Mouse (Mus musculus): ENCODE data around the gene Ulk3. TPM values are rescaled to one million over a fixed set of nuclear protein-coding genes. Genes with fewer than 3 reads are reported as not detected.

The Ulk3 gene
- total RNA-seq, 2 experiments from 2014 or later: 4.4 to 6.6 TPM

- TF ChIP-seq CTCF (IDR thresholded peaks at IDR 0.05): no peak
- no peak overlapping the region for H3K27ac ChIP-seq
- H3K4me3 ChIP-seq: no peak overlapping the region
- no peak for DNase-seq
- intact Hi-C loops (cut with DNase I): no loop called here
These were observed 32.0 kb upstream of the Ulk3 start for GRCm38 (mm10) chr9:57557215-57557614.

GRCm38 (mm10) chr9:57558625-57559024, 30.6 kb upstream of the Ulk3 start:
- intact Hi-C loops (cut with DNase I): no loop called here
- Histone ChIP-seq H3K27ac (no peak overlapping the region), H3K4me3 (no peak overlapping the region)
- TF ChIP-seq CTCF (IDR thresholded peaks at IDR 0.05): no peak
- no peak for DNase-seq

- Histone ChIP-seq H3K27ac (no peak overlapping the region), H3K4me3 (no peak overlapping the region)
- intact Hi-C loops (cut with DNase I): no loop called here
- no peak for DNase-seq
- TF ChIP-seq CTCF (IDR thresholded peaks at IDR 0.05): no peak
These were observed 29.7 kb upstream of the Ulk3 start for GRCm38 (mm10) chr9:57559568-57559967.

DNA sequence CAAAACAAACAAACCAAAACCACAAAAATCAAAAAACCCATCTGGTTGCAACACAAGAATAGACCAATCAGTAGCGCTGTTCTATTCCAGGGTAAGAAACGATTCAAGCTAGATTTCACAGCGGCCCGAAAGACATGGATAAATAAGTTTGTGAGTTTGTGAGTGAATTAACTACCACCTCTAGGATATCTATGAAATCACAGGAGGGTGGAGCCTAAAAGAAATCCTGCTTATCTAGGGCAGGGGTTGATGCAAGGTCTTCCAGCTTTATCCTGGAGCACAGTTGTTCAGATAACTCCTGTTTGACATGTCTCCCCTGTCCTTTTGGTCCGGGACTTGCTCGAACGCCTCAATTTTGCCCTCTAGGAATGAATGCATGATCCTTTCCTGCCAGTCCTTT, 29.0 kb upstream of the Ulk3 start:
- intact Hi-C loops (cut with DNase I): no loop called here
- no peak for TF ChIP-seq CTCF (IDR thresholded peaks at IDR 0.05)
- peak overlapping the region; percentile 85 for H3K4me3 ChIP-seq
- DNase-seq: no peak
- peak overlapping the region; percentile 97 for H3K27ac ChIP-seq

DNA sequence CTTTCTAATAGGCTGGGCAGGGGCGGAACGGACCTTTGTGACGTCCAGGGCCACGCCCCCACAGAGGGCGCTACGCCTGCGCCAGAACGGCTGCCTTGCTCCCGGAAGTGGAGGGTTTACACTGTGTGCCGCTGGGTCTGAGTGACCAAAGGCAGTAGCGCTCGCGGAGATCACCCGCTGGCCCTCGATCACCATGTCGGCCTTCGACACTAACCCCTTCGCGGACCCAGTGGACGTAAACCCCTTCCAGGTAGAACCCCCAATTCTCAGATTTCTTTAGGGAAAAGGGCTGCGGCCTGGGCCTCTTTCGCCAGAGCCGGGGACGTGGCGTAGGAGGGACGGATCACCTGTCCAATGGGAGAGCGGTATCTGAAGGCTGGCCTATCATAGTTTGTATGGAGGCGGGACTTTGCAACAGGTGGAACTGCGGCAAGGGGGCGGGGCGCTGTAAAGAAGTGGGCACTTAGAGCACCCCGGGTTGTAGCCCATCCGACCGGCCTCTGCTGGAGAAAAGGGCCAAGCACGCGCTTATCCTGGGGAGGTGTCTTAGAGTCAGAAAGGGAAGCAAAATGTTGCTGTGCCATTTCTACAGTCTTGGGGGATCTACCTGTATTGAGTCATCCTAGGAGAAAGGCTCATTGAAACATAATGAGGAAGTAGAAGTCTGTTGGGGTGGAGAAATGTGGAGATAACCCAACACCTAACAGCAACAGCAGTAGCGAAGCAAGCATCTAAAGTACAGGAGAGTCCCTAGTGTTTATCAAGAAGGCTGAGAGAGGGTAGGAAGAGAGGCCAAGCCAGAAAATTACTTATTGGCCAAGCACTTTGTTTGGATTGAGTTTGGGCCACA, 28.2 kb upstream of the Ulk3 start, which contains the start of gene Scamp2:
TSS of gene Scamp2 (plus strand) at position 83 of the 850 bp plus-strand sequence.
- Histone ChIP-seq H3K27ac (peak within 1 kb of the TSS; percentile 97), H3K4me3 (peak within 1 kb of the TSS; percentile 85)
- peak; percentile 29 for TF ChIP-seq CTCF (IDR thresholded peaks at IDR 0.05)
- DNase-seq: peak; percentile 96
- intact Hi-C loops (cut with DNase I): no loop called here

DNA sequence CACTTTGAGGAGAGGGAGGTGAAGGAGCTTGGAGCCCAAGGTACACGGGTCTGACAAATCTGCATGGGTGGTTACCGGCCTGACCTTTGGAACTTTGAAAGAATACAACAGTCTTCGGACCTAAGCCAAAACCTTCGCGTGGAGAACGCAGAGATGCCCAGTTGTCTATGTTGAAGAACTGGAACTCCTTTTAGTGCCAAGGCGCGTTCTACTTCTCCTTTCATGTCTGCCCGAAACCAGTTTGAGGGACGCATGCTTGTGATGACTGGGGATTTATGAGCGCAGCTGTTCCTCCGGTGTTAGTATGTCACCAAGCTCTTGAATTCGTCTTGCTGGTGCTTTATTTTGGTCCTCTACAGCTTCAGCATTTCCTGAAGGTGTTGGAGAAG, 27.5 kb upstream of the Ulk3 start:
- H3K4me3 ChIP-seq: peak overlapping the region; percentile 85
- peak; percentile 71 for DNase-seq
- H3K27ac ChIP-seq: peak overlapping the region; percentile 97
- no peak for TF ChIP-seq CTCF (IDR thresholded peaks at IDR 0.05)
- intact Hi-C loops (cut with DNase I): loop anchor here (2.0 kb wide), 1 partner anchor 13 kb away; no protein-coding TSS in a partner anchor

DNA sequence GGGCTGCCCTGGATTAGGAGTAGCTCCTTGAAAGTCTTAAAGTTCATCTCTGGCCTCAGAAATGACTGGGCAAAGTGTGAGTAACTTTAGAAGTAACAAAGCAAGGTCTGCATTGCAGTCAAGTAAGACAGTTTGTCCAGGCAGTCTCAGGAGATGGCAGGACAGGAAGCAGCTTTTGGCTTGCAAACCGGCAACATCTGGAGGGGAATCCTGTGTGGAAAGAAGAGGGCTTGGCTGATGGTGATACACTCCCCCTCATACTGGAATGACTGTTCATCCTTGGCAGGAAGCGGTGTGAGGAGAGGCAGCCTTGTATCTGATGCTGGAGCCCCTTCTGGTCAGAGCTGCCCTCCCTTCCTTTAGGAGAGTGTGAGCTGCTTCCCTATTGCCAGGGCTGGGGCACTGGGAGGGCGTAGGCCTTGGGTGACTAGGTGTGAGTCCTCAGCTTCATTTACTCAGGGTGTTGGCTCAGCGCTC, 26.3 kb upstream of the Ulk3 start:
- DNase-seq: peak; percentile 67
- intact Hi-C loops (cut with DNase I): loop anchor here (1.0 to 2.0 kb wide), 2 partner anchors 14 to 40 kb away; no protein-coding TSS in a partner anchor
- peak overlapping the region; percentile 85 for H3K4me3 ChIP-seq
- no peak for TF ChIP-seq CTCF (IDR thresholded peaks at IDR 0.05)
- H3K27ac ChIP-seq: peak overlapping the region; percentile 97

DNA sequence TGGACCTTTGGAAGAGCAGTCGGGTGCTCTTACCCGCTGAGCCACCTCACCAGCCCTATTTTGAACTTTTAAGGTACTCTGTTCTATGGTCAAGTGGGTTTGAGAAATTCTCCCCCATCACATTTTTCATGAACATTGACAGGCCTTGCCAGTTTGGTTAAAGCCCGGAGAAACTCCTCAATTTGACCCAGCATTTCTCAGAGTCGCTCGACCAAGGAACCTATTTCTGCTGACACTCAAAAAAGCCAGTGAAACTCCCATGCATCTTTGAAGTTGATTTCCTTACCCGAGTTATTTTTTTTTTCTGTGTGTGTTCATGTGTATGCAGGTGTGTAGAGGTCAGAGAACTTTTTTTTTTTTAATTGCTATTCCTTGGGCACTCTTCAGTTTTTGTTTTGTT, 24.6 kb upstream of the Ulk3 start:
- DNase-seq: no peak
- intact Hi-C loops (cut with DNase I): no loop called here
- H3K27ac ChIP-seq: peak overlapping the region; percentile 85
- no peak overlapping the region for H3K4me3 ChIP-seq
- TF ChIP-seq CTCF (IDR thresholded peaks at IDR 0.05): no peak

DNA sequence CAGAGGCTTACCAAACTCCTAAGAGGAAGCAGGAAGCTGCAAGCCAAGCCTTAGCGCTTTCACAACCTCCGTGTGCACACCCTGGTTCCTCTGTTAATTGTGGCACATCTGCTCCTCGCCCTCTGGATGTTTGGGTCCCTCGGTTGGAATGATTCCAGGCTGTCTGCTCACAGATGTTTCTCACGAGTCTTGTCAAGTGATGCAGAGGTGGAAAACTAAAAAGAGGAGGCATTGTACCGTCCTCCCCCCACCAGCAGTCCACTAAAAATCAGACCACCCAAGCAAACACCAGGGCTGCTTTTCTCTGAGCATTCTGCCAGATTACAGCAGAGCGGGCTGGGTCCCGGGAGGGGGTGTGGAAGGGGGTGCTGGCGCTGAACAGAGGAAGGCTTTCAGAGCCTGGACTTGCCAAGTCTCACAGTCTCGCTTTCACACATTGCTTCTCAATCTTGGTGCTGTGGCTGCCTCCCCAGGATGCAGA, 23.5 kb upstream of the Ulk3 start:
- peak; percentile 62 for DNase-seq
- intact Hi-C loops (cut with DNase I): no loop called here
- H3K4me3 ChIP-seq: peak overlapping the region; percentile 38
- no peak for TF ChIP-seq CTCF (IDR thresholded peaks at IDR 0.05)
- H3K27ac ChIP-seq: peak overlapping the region; percentile 85

DNA sequence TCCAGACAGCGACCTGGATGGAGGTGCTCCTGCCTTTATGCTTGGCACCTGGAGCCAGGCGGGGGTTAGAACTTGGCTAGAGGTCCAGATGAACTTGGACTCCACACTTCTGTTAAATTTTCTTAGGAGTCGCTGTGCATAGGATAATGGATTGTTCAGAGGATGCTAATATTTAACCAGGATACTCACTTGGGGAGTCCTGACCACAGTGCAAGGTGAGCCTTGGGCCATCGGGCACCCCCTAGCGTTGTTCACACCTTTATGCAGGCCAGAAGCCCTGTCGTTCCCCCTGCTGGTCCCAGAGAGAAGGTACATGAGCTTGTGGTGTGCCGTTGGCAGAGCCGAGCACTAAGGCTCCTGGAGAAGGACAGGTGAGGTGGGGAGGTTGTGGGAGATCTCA, 22.4 kb upstream of the Ulk3 start:
- Histone ChIP-seq H3K4me3 (no peak overlapping the region), H3K27ac (peak overlapping the region; percentile 85)
- no peak for DNase-seq
- TF ChIP-seq CTCF (IDR thresholded peaks at IDR 0.05): peak; percentile 37
- intact Hi-C loops (cut with DNase I): no loop called here

DNA sequence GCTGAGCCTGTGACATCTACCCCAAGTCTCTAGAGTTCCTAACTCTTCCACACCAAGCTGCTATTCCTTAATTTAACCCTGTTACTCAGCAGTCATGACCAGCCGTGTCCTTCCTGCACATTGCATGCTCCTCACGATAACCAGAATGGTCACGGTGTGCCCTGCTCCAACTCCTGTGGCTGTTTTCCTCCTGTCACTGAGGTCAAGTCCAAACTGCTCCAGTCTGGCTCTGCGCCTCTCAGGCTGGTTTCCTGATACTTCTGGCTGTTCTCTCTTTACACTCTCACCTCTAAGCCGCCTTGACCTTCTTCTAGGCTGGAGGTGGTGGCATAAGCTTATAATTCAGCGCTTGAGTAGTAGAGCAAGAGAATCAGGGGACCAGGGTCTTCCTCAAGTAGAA, 20.8 kb upstream of the Ulk3 start:
- Histone ChIP-seq H3K27ac (peak overlapping the region; percentile 85), H3K4me3 (peak overlapping the region; percentile 29; the same call in 1 of the 2 replicates)
- intact Hi-C loops (cut with DNase I): no loop called here
- peak; percentile 82 for DNase-seq
- no peak for TF ChIP-seq CTCF (IDR thresholded peaks at IDR 0.05)

DNA sequence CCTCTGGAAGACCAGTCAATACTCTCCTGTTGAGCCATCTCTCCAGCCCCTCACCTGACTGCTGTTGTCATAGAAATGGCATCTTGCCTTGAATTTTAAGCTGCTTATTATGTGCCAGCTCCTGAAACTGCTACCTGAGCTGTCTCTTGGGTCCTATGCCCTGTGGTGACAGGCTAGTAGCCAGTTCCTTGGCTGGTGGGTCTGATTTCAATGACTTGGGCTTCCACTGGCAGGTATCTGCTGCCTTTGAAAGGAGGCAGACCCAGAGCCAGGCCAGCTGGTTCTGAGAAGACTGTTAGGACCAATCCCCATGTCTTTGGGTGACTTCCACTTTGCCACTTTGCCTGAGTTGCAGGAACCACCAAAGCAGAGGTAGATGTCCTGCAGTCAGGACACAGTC, 14.9 kb upstream of the Ulk3 start:
- peak; percentile 57 for DNase-seq
- Histone ChIP-seq H3K4me3 (no peak overlapping the region), H3K27ac (peak overlapping the region; percentile 75)
- TF ChIP-seq CTCF (IDR thresholded peaks at IDR 0.05): no peak
- intact Hi-C loops (cut with DNase I): no loop called here

DNA sequence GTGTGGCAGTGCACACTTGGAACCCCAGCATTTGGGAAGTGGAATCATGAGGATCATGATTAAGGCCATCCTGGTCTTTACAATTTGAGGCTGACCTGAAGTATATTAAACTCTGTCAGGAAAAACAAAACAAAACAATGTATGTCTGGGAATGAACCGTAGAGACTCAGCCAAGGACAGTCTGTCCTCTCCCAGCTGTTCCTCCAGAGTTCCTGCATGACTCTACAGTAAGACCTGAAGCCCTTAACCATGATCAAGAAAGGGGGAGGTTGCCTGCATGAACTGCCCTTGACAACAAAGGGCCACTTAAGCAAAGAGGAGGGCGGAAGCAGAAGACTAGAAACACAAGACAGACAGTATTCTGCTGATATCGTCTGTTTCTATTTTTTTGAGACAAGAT, 13.7 kb upstream of the Ulk3 start:
- TF ChIP-seq CTCF (IDR thresholded peaks at IDR 0.05): no peak
- DNase-seq: no peak
- peak overlapping the region; percentile 3 for H3K27ac ChIP-seq
- intact Hi-C loops (cut with DNase I): no loop called here
- H3K4me3 ChIP-seq: no peak overlapping the region

Data from gastrocnemius, adult 2 months (tissue).